Mouse (Mus musculus) testis, adult 2 months (tissue): Measurements from ENCODE around the gene Scyl2. TPM values are rescaled to one million over a fixed set of nuclear protein-coding genes. Genes with fewer than 3 reads are reported as not detected.

Experiments used
- H3K27ac ChIP-seq: fragments of 200-500 bp; 2 replicates; pipeline ENCODE4 v1.5.1; 2012; ENCODE audit warnings: low read depth, low read length; ENCODE audit not compliant: control insufficient read depth, insufficient read depth
- H3K27me3 ChIP-seq: fragments of 200-500 bp; 2 replicates; pipeline ENCODE4 v1.6.1; 2012; ENCODE audit warnings: mild to moderate bottlenecking, low read length, moderate library complexity; ENCODE audit not compliant: control insufficient read depth, insufficient read depth
- H3K36me3 ChIP-seq: fragments of 200-500 bp; 2 replicates; pipeline ENCODE4 v1.6.1; 2012; ENCODE audit warnings: mild to moderate bottlenecking, low read length; ENCODE audit not compliant: control insufficient read depth, insufficient read depth
- H3K4me1 ChIP-seq: fragments of 200-500 bp; 2 replicates; pipeline ENCODE4 v1.6.1; 2012; ENCODE audit warnings: low read length; ENCODE audit not compliant: control insufficient read depth, insufficient read depth
- H3K4me3 ChIP-seq: fragments of 200-500 bp; 2 replicates; pipeline ENCODE4 v1.5.1; 2012; ENCODE audit warnings: low read depth, mild to moderate bottlenecking, low read length, moderate library complexity, mixed read lengths; ENCODE audit not compliant: control insufficient read depth
- CTCF ChIP-seq: fragments of 200-500 bp; IDR thresholded peaks from 2 replicates; pipeline ENCODE4 v1.5.1; 2012; ENCODE audit warnings: low read depth, mild to moderate bottlenecking, inconsistent platforms, low read length, moderate library complexity; ENCODE audit not compliant: control insufficient read depth, insufficient read depth, insufficient replicate concordance
- POLR2A ChIP-seq: fragments of 200-500 bp; IDR thresholded peaks from 2 replicates; pipeline ENCODE4 v1.6.1; 2012; ENCODE audit warnings: low read depth, mild to moderate bottlenecking, inconsistent platforms, low read length, moderate library complexity; ENCODE audit not compliant: control insufficient read depth
- polyA plus RNA-seq: library from polyadenylated mRNA; depleted of rRNA; stranded (reverse); fragments of >200 nt; gene quantifications from 2 replicates; pipeline ENCODE4 v1.2.3, GENCODE M21; 2012

Gene Scyl2
- polyA plus RNA-seq, 1 experiment = 14.8 TPM

GRCm38 (mm10) chr10:89656366-89656765 lies 29.7 kb downstream of the Scyl2 start:
- no peaks in the 10 kb centered on the region for H3K27me3 ChIP-seq
- H3K4me3 ChIP-seq = no peak overlapping the region
- no peaks in the 10 kb centered on the region for H3K4me1 ChIP-seq
- TF ChIP-seq CTCF (no peak), POLR2A (no peak)
- H3K27ac ChIP-seq = no peak overlapping the region
- H3K36me3 ChIP-seq = peaks cover 1% of the 10 kb centered on the region

DNA sequence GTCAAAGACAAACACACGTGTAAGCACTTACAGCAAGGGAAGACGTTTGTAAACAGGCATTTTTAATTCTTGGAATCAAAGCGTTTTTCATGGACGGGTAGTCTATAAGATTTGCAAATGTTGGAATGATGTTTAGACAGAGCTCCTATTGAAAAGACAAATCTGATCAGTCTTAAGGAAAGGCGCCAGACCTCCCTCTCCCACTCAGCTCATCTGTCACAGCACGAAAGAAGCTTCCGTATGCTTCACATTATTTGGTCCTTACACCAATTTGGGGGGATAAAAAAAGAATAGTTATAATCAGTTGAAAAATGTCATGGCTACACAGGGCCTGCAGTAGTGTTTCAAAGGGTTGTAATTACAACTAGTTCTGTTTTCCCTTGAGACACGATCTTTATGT lies 33.2 kb downstream of the Scyl2 start:
- no peaks in the 10 kb centered on the region for H3K27me3 ChIP-seq
- no peak overlapping the region for H3K4me3 ChIP-seq
- H3K27ac ChIP-seq = no peak overlapping the region
- H3K4me1 ChIP-seq = no peaks in the 10 kb centered on the region
- TF ChIP-seq CTCF (no peak), POLR2A (no peak)
- H3K36me3 ChIP-seq = peaks cover 3% of the 10 kb centered on the region

- H3K4me3 ChIP-seq = no peak overlapping the region
- no peaks in the 10 kb centered on the region for H3K27me3 ChIP-seq
- TF ChIP-seq CTCF (no peak), POLR2A (no peak)
- no peaks in the 10 kb centered on the region for H3K4me1 ChIP-seq
- H3K27ac ChIP-seq = no peak overlapping the region
- H3K36me3 ChIP-seq = peaks cover 3% of the 10 kb centered on the region
Observed at GRCm38 (mm10) chr10:89651691-89652090, 34.4 kb downstream of the Scyl2 start.

DNA sequence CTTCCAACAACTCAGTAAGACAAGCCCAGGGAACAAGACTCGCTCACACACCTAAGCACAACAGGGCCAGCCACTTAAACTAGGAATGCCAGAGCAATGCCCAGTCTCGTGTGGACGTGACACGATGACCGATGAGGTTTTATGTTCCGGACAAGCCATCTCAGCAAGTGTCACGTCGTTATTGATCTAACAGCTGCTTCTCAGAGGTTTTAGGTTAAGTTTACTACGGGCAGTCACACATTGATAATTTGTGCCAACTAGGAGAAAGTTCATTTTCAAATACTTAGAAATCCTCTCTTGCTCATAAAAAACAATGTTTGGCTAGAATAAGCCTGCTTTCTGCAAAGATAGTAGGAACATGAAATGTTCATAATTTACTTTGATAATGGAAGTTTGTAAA lies 39.2 kb downstream of the Scyl2 start:
- TF ChIP-seq CTCF (no peak), POLR2A (no peak)
- Histone ChIP-seq H3K27ac (no peak overlapping the region), H3K4me3 (no peak overlapping the region), H3K27me3 (no peaks in the 10 kb centered on the region), H3K4me1 (no peaks in the 10 kb centered on the region), H3K36me3 (peaks cover 5% of the 10 kb centered on the region)

DNA sequence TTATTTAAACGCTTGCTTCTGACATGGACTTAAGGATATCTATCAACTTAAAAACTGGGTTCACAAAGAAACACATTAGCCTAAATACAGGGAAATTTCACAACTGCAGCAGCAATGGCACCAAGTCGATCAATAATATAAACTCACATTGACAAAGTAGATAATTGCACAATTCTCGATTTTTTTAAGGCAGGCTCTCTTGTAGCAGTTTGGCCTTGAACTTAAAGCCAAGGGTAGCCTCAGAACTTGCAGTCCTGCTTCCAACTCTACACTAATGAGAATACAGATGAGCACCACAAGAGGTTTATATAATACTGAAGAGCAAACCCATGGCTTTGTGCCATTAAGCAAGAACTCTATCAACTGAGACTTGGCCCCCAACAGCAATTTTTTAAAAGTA lies 49.1 kb downstream of the Scyl2 start:
- Histone ChIP-seq H3K4me1 (no peaks in the 10 kb centered on the region), H3K36me3 (no peaks in the 10 kb centered on the region; the same call in none of the 2 replicates), H3K4me3 (no peak overlapping the region), H3K27ac (no peak overlapping the region), H3K27me3 (no peaks in the 10 kb centered on the region)
- no peak for TF ChIP-seq POLR2A
- no peak for TF ChIP-seq CTCF

- H3K4me1 ChIP-seq = no peaks in the 10 kb centered on the region
- H3K27me3 ChIP-seq = no peaks in the 10 kb centered on the region
- no peak for TF ChIP-seq CTCF
- TF ChIP-seq POLR2A = no peak
Observed at GRCm38 (mm10) chr10:89635018-89635417, 51.1 kb downstream of the Scyl2 start.

DNA sequence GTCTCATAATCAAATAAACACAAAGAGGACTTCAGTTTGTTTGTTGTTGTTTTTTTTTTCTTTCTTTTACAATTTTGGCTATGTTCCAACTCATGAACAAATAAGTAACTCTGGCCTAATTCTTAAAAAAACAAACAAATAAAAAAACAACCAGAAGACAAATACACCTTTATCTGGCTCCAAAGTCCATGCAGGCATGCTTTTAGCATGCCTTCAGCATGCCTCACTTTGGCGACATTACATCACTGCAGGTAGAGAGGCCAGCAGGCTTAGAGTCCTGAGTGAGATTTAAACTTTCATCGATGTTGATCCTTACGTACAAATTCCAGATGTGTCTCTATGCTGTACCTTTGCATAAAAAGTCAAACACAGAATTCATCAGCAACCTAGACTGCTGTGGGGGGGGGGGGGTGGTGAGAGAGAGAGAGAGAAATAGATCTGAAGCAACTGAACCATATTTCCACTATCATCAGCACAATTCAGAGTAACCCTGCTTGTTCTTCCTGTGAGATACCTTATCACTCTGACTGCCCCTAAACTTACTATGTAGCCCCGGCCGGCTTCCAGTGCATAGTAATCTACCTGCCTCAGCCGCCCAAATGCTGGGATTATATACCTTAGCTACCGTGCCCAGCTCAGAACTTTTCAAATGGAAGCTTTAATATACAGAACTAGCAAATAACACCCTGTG lies 52.2 kb downstream of the Scyl2 start:
- TF ChIP-seq CTCF (no peak), POLR2A (no peak)
- Histone ChIP-seq H3K4me1 (no peaks in the 10 kb centered on the region), H3K4me3 (no peak overlapping the region), H3K27me3 (no peaks in the 10 kb centered on the region), H3K36me3 (no peaks in the 10 kb centered on the region), H3K27ac (no peak overlapping the region)

More at GRCm38 (mm10) chr10:89635018-89635417, 51.1 kb downstream of the Scyl2 start:
- H3K27ac ChIP-seq = no peak overlapping the region
- H3K4me3 ChIP-seq = no peak overlapping the region
- no peaks in the 10 kb centered on the region; the same call in 1 of the 2 replicates for H3K36me3 ChIP-seq
